Mouse (Mus musculus) C2C12 (cell line): ENCODE data around the gene Panx3. TPM values are rescaled to one million over a fixed set of nuclear protein-coding genes. Genes with fewer than 3 reads are reported as not detected.

Experiments
- H3K27me3 ChIP-seq: one replicate; pipeline ENCODE4 v1.6.1; 2011; ENCODE audit not compliant: control insufficient read depth, insufficient read depth, insufficient read length
- H3K36me3 ChIP-seq: one replicate; pipeline ENCODE4 v1.6.1; 2011; ENCODE audit not compliant: control insufficient read depth, insufficient read depth
- H3K4me3 ChIP-seq: one replicate; pipeline ENCODE4 v1.5.1; 2011; ENCODE audit warnings: mild to moderate bottlenecking, control low read depth; ENCODE audit not compliant: poor library complexity, insufficient read depth, severe bottlenecking
- H3K79me2 ChIP-seq: one replicate; pipeline ENCODE4 v1.6.1; 2011; ENCODE audit not compliant: control insufficient read depth, insufficient read depth
- H3K79me3 ChIP-seq: one replicate; pipeline ENCODE4 v1.6.1; 2011; ENCODE audit warnings: low read depth, control low read depth
- H3ac ChIP-seq: one replicate; pipeline ENCODE3; 2011; ENCODE audit warnings: low read depth; ENCODE audit not compliant: control insufficient read depth, insufficient read length
- CEBPB ChIP-seq: IDR thresholded peaks from one replicate; pipeline ENCODE4 v1.6.1; 2011; ENCODE audit warnings: low read depth, mild to moderate bottlenecking, control low read depth, moderate library complexity
- CTCF ChIP-seq: IDR thresholded peaks from one replicate; pipeline ENCODE4 v1.5.1; 2011; ENCODE audit not compliant: control insufficient read depth, insufficient read depth, insufficient read length
- FOSL1 ChIP-seq: IDR thresholded peaks from one replicate; pipeline ENCODE4 v1.8.0; 2011; ENCODE audit warnings: mild to moderate bottlenecking, low read length; ENCODE audit not compliant: poor library complexity, insufficient read depth, severe bottlenecking
- MAX ChIP-seq: IDR thresholded peaks from one replicate; pipeline ENCODE4 v1.6.1; 2011; ENCODE audit warnings: mild to moderate bottlenecking, control low read depth
- MYOD1 ChIP-seq: IDR thresholded peaks from one replicate; pipeline ENCODE4 v1.6.1; 2011; ENCODE audit warnings: low read depth; ENCODE audit not compliant: control insufficient read depth, insufficient read length
- MYOG ChIP-seq: IDR thresholded peaks from one replicate; pipeline ENCODE4 v1.6.1; 2011; ENCODE audit not compliant: control insufficient read depth, insufficient read length; ENCODE audit errors: extremely low read depth
- USF1 ChIP-seq: IDR thresholded peaks from one replicate; pipeline ENCODE4 v1.6.1; 2011; ENCODE audit warnings: low read depth, mild to moderate bottlenecking, control low read depth, moderate library complexity
- polyA plus RNA-seq: library from polyadenylated mRNA; unstranded; fragments of >200 nt; fragmentation: generic; extraction: Trizol; gene quantifications from one replicate; pipeline ENCODE4 v1.2.1, GENCODE M21; 2012; ENCODE audit warnings: missing spikeins

The Panx3 gene
- polyA plus RNA-seq, 1 experiment, result not detected

GRCm38 (mm10) chr9:37632305-37632704 lies 36.7 kb downstream of the Panx3 start:
- Histone ChIP-seq H3K27me3 (no peaks in the 10 kb centered on the region), H3K79me3 (no peaks in the 10 kb centered on the region), H3ac (no peak overlapping the region), H3K36me3 (no peaks in the 10 kb centered on the region), H3K79me2 (no peaks in the 10 kb centered on the region), H3K4me3 (no peak overlapping the region)
- TF ChIP-seq MYOD1, result no peak
- TF ChIP-seq MYOG, result no peak
- TF ChIP-seq MAX, result no peak
- no peak for TF ChIP-seq FOSL1
- no peak for TF ChIP-seq USF1
- TF ChIP-seq CEBPB, result no peak

GRCm38 (mm10) chr9:37629941-37630340 lies 39.1 kb downstream of the Panx3 start:
- H3K79me3 ChIP-seq, result no peaks in the 10 kb centered on the region
- no peak for TF ChIP-seq CEBPB
- TF ChIP-seq CTCF, result no peak
- TF ChIP-seq FOSL1, result no peak
- no peak for TF ChIP-seq MYOD1
- no peak for TF ChIP-seq MYOG
- no peak for TF ChIP-seq USF1
- TF ChIP-seq MAX, result no peak
- no peaks in the 10 kb centered on the region for H3K27me3 ChIP-seq
- H3K36me3 ChIP-seq, result no peaks in the 10 kb centered on the region
- no peak overlapping the region for H3ac ChIP-seq
- no peaks in the 10 kb centered on the region for H3K79me2 ChIP-seq
- no peak overlapping the region for H3K4me3 ChIP-seq

- H3ac ChIP-seq, result no peak overlapping the region
- no peak overlapping the region for H3K4me3 ChIP-seq
- no peaks in the 10 kb centered on the region for H3K36me3 ChIP-seq
- H3K79me3 ChIP-seq, result no peaks in the 10 kb centered on the region
- no peak for TF ChIP-seq USF1
- TF ChIP-seq MYOD1, result no peak
- TF ChIP-seq MYOG, result no peak
- no peak for TF ChIP-seq MAX
- no peak for TF ChIP-seq FOSL1
- TF ChIP-seq CEBPB, result no peak
- TF ChIP-seq CTCF, result no peak
- no peaks in the 10 kb centered on the region for H3K79me2 ChIP-seq
- H3K27me3 ChIP-seq, result no peaks in the 10 kb centered on the region
Measured at GRCm38 (mm10) chr9:37628581-37628980, 40.5 kb downstream of the Panx3 start.

- no peaks in the 10 kb centered on the region for H3K27me3 ChIP-seq
- no peak overlapping the region for H3K4me3 ChIP-seq
- no peaks in the 10 kb centered on the region for H3K36me3 ChIP-seq
- H3K79me2 ChIP-seq, result no peaks in the 10 kb centered on the region
- H3K79me3 ChIP-seq, result no peaks in the 10 kb centered on the region
- TF ChIP-seq MAX, result no peak
- no peak for TF ChIP-seq USF1
- TF ChIP-seq MYOD1, result no peak
- no peak for TF ChIP-seq FOSL1
- TF ChIP-seq CTCF, result no peak
- TF ChIP-seq MYOG, result no peak
- no peak for TF ChIP-seq CEBPB
- H3ac ChIP-seq, result no peak overlapping the region
Measured at GRCm38 (mm10) chr9:37627263-37627662, 41.8 kb downstream of the Panx3 start.

- no peak overlapping the region for H3ac ChIP-seq
- no peaks in the 10 kb centered on the region for H3K36me3 ChIP-seq
- H3K27me3 ChIP-seq, result no peaks in the 10 kb centered on the region
- no peak overlapping the region for H3K4me3 ChIP-seq
- no peaks in the 10 kb centered on the region for H3K79me3 ChIP-seq
- no peaks in the 10 kb centered on the region for H3K79me2 ChIP-seq
- TF ChIP-seq MYOD1 (no peak), CEBPB (no peak), CTCF (no peak), MAX (no peak), FOSL1 (no peak), USF1 (no peak), MYOG (no peak)
Measured at GRCm38 (mm10) chr9:37626103-37626567, 42.9 kb downstream of the Panx3 start.

GRCm38 (mm10) chr9:37625641-37626040 lies 43.4 kb downstream of the Panx3 start:
- Histone ChIP-seq H3ac (no peak overlapping the region), H3K79me3 (no peaks in the 10 kb centered on the region), H3K36me3 (no peaks in the 10 kb centered on the region), H3K27me3 (no peaks in the 10 kb centered on the region), H3K79me2 (no peaks in the 10 kb centered on the region), H3K4me3 (no peak overlapping the region)
- TF ChIP-seq FOSL1, result no peak
- TF ChIP-seq MAX, result no peak
- TF ChIP-seq MYOD1, result no peak
- no peak for TF ChIP-seq CTCF
- TF ChIP-seq USF1, result no peak
- no peak for TF ChIP-seq CEBPB
- TF ChIP-seq MYOG, result no peak
